Mouse (Mus musculus) frontal cortex, adult (tissue): ENCODE results near the gene Slc30a10.

ENCODE experiments used
- ATAC-seq: cut with Nextera tagmentation; 2 replicates; pipeline ENCODE4 v1.9.2; 2017; ENCODE audit warnings: mild to moderate bottlenecking, moderate library complexity, mixed read lengths; ENCODE audit not compliant: low TSS enrichment

Gene Slc30a10

GRCm38 (mm10) chr1:185517566-185517965, 62.9 kb downstream of the Slc30a10 start:
- ATAC-seq, result no peak
